Mouse (Mus musculus) v-Abl transformed pro-B cells (cell line): ENCODE results near the gene Dppa2.

Source experiments
- in situ Hi-C, 2 experiments: fragments of 400-800 bp; cut with MboI; formaldehyde crosslinking; loops; one replicate each; pipeline ENCODE4 v1.15.1; 2025; ENCODE audit not compliant: unreplicated experiment in 2 of 2

Dppa2 gene

DNA sequence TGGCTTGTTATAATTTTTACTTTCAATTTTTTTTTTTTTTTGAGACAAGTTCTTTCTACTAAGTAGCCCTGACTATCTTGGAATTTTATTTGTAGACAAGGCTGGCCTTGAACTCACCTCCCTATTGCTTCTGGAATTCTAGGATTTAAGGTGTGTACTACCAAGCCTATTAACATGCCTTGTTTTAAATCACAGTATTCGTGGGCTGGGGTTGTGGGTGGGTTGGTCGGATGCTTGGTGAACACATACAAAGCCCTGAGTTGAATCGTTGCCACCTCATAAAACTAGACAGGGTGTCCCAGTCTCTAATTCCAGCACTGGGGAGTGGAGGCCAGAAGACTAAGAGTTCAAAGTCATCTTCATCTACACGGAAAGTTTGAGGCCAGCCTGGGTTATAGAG is 31.6 kb downstream of the Dppa2 start:
- in situ Hi-C loops = no loop called here

GRCm38 (mm10) chr16:48344193-48344592 is 40.5 kb downstream of the Dppa2 start:
- in situ Hi-C loops = no loop called here

- in situ Hi-C loops = no loop called here
Measured at GRCm38 (mm10) chr16:48347246-48347645, 43.5 kb downstream of the Dppa2 start.

DNA sequence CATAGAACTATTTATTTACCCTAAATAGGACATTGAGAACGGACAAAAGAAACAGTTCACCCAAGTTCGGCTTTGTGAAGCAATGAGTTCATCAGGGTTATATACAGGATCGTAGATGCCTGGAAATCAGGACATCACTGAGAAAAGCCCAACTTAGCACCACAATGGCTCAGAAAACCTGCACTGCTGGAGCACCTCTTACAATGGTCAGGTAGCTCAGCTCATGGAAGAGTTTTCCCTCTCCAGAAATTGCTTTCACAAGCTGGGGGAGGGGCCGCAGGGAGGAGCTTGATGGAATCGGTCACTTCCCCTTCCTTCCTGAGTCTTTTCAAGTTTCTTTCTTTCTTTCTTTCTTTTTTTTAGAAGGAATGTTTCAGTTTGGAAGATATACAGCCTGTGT is 52.0 kb downstream of the Dppa2 start:
- in situ Hi-C loops = no loop called here

- in situ Hi-C loops = no loop called here
Measured at GRCm38 (mm10) chr16:48356417-48356816, 52.7 kb downstream of the Dppa2 start.

- in situ Hi-C loops = no loop called here
Measured at GRCm38 (mm10) chr16:48360887-48361286, 57.2 kb downstream of the Dppa2 start.

DNA sequence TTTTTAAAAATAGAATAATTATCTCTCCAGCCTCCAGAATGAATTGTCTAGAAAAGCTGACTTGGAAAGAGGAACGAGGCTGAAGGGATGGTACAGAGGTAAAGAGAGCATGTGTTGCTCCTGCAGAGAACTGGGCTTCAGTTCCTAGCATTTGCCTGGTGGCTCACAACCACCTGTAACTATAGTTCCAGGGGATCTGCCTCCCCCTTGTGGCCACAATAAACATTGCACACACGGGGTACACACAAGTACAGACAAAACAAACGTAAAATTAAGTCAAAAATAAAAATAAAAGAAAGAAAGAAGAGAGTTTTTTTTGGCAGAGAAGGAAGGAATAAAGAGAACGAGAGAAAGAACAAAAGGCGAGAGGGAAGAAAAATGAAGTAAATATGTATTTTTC is 63.1 kb downstream of the Dppa2 start:
- in situ Hi-C loops = no loop called here

- in situ Hi-C loops = no loop called here
Measured at GRCm38 (mm10) chr16:48368096-48368495, 64.4 kb downstream of the Dppa2 start.
